Mouse (Mus musculus): ENCODE data around the gene Kctd15.

The Kctd15 gene

GRCm38 (mm10) chr7:34656632-34657031 is at the start of gene Kctd15:
TSS of gene Kctd15 (minus strand) at chr7:34656732.
- DNase-seq = no peak

DNA sequence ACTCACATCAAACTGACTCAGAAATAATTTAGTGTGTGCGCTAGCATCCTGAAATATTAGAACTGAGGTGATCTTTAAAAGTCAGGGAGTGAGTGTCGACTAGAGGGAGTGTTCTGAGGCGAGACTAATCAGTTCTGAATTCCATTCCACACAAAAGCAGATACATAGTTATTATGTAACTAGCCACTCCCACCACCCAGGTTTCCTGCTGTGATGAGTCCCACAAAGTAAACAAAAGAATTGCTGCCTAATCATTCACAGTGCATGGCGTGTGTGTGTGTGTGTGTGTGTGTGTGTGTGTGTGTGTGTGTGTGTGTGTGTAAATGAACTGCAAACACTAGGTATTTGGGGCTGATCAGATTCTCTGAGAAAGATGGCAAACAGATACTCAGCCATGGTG is 47.9 kb upstream of the Kctd15 start:
- DNase-seq = no peak

GRCm38 (mm10) chr7:34703437-34703836 is 46.9 kb upstream of the Kctd15 start:
- no peak for DNase-seq

DNA sequence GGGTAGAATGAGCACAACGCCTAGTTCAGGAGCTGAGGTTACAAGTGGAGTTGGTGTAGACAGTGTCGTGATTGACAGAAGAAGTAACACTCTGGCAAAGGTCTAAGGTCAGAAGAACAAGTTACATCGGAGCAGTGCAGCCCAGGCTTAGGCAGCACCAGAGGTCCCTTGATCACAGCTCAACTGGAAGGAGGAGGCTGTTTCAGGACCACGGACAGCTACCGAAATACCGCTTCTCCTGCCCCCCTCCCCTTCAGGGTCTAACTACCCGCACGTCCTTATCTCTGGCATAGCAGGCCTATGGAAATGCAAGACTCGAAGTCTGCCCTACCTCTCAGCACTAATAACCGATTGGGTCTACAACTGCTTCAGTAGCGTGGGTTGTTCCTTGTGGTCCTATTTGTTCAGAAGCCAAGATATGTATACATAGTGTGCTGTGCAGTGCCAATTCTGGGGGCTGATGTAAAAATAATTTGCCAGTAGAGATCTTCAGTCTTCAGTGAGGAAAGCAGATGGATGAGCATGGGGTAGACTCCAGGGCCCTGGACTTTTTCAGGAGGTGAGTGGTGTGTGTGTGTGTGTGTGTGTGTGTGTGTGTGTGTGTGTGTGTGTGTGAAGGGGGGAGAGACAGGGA is 46.3 kb upstream of the Kctd15 start:
- DNase-seq = peak; percentile 52

DNA sequence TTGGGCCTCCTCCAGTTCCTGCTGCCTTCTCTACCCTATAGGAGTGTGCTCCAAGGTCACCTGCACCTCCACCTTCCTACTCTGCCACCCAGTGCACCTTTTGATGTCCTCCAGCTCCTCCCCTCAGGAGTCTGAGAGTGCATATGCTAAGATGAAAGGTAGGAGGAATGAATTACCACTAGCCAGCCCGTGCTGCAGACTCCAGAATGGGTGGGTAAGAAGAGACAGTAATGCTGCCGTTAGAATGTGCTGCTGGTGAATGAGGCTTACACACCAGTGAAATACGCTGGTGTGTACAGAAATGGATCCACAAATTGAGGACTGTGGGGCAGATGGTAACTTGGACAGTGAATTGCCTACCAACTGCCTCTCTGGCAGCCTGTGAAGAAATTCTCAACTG is 43.4 kb upstream of the Kctd15 start:
- no peak for DNase-seq

- no peak for DNase-seq
These were observed 41.7 kb upstream of the Kctd15 start for GRCm38 (mm10) chr7:34698221-34698620.

DNA sequence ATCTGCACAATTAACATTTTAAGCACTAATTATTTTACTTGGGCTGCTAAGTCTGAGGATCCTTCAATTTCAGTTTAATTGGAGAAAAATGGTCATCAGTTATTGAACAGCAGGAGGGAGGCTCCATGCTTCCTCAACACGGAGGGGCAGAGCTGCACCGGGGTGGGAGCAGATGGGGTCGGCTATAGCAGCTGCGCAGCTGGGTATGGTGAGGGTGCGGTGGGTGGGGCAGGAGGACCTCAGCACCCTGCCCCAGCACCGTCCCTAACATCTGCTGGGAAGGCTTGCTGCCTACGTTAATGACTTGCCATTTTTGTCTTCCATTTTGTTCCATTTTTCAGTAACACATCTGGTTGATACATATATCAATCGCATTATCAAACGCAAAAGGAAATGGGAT is 39.6 kb upstream of the Kctd15 start:
- DNase-seq = no peak

DNA sequence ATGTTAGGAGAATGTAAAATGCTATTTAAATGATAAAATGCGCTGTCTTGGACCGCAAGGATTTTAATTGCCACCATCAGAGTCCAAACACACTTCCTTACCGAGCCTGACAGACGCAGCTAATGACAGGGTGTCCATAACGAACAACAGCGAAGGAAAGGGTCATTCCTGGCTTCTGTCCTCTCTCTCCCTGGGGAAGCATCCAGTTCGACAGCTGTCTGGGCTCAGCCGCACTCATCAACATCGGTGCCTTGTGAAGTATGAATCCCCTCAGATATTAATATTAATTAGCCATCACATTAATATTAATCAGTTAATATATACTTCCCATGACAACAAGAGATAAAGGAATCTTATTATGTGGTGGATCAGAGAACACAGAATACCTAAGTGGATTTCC is 38.4 kb upstream of the Kctd15 start:
- no peak for DNase-seq

- no peak for DNase-seq
These were observed 37.4 kb upstream of the Kctd15 start for GRCm38 (mm10) chr7:34693916-34694315.

DNA sequence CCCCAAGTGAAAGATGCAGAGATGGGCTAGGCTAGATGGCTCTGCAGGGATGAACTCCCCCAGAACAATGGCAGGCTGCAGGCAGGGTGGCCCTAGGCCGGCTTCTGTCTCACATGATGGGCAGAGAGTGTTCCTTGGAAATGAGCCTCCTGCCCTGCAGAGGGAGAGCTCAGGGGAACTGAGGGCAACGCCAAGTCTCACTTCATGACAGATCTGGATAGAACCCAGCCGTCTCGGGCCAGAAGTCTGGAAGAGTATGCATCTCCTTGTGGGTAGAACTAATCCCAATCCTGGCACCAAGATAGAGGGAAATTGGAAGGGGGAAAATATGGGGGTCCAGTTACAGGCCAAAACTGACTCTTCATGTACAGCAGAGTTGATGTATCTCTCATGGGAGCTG is 36.5 kb upstream of the Kctd15 start:
- DNase-seq = no peak

DNA sequence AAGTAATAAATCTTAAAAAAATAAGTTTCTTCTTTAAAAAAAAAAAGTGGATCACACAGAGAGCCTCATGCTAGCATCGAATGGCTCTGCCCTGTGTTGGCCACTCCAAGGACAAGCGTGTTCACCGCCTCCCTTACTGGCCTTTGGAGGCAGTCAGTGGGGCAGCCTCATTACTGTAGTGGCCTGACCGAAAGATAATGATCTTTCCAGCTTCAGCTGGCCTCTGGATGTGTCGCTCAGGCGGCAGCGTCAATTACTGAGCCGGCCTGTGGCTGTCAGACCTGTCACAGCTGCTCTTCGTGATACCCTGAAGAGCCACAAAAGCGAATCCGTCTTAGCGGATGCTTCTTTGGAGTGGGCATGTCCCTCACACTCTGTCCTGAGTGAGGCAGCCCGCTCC is 33.6 kb upstream of the Kctd15 start:
- no peak for DNase-seq

DNA sequence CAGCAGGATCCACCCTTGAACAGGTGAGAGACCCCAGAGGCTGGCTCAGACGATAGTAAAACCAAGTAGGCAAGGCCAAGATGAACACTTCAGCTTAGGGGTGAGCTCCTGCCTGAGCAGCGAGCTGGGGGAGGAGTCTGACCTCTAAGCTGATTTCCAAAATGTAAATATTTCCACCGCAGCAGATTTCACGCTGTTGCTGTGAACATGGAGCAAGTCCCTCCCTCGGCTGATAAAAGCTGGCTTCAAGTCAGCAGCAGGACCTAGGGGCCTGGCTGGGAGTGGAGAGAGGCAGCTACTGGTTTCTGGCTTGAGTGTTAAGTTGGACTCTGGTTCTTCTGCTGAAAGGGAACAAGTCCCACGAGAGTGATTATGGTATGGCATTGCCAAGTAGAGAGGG is 32.5 kb upstream of the Kctd15 start:
- DNase-seq = no peak

GRCm38 (mm10) chr7:34685801-34686200 is 29.3 kb upstream of the Kctd15 start:
- no peak for DNase-seq

DNA sequence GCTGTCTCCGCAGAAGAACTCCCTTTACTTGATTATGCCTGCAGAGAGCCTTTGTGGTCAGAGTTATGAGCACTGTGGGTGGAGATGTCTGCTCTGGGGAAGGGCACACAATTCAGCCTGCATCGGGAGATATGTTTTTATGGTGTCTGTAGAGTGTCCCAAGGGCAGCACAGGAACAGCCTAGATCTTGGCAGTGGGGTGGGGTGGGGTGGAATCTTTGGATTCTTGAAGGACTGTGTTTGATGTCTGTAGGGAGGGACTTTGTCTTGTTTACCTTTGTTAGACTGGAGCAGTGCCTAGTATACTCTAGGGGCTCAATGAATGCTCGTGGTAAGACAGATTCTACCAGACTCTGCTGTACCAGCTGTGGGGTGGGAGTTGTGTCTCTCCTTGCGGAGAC is 28.6 kb upstream of the Kctd15 start:
- no peak for DNase-seq

- DNase-seq = no peak
These were observed 24.4 kb upstream of the Kctd15 start for GRCm38 (mm10) chr7:34680771-34681421.

GRCm38 (mm10) chr7:34679886-34680285 is 23.4 kb upstream of the Kctd15 start:
- DNase-seq = no peak

DNA sequence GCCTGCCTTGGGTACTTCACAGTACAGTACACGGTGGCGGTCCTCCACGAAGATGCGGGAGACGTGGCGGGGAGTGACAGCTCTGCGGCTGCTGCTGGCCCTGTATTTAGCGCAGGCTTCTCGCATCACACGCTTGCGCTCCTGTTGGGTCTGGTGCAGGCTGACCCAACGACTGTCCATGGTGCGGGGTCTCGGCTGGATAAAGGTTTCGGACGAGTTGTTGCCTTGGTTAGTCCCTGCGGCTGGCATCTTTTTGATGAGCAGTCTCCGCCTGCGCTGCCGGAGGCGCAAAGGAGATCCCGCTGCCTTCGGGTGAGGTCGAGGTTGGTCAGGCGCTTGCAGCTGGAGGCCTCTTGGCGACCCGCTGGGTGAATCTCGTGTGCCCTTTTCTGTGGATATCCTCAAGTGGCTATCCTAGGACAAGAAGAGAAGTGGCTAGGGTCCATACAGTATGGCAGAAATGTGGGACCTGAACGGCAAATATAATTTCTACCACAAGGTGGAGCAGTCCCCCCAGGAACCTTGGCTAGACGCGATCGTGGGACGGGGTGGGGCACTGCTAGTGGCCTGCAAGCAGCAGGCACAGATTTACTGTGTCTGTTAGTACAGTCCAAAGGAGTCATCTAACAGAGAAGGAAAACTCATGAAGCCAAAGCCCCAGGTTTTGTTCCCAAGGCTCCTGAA is 19.4 kb upstream of the Kctd15 start:
- DNase-seq = peak; percentile 56

- DNase-seq = no peak
These were observed 18.7 kb upstream of the Kctd15 start for GRCm38 (mm10) chr7:34675120-34675790.

GRCm38 (mm10) chr7:34672916-34673315 is 16.4 kb upstream of the Kctd15 start:
- no peak for DNase-seq

DNA sequence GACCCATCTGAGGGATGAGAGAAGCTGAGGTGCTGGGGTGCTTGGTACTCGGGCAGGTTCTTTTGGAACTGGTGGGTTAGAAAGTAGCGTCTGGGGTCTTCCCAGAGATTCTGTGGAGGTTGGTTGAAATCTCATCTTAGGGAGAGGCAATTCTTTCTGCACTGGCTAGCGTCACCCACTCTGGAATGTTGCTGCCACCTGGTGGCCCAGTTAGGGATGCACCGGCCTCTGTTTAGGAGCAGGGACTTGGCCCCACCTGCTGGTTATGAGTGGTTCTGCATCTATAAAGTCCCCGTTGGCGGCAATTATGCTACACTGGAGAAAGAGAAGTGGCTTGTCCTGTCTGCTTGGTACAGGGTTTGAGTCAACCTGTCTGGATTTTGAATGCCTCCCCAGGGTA is 15.4 kb upstream of the Kctd15 start:
- peak; percentile 81 for DNase-seq

GRCm38 (mm10) chr7:34670778-34671177 is 14.2 kb upstream of the Kctd15 start:
- no peak for DNase-seq

DNA sequence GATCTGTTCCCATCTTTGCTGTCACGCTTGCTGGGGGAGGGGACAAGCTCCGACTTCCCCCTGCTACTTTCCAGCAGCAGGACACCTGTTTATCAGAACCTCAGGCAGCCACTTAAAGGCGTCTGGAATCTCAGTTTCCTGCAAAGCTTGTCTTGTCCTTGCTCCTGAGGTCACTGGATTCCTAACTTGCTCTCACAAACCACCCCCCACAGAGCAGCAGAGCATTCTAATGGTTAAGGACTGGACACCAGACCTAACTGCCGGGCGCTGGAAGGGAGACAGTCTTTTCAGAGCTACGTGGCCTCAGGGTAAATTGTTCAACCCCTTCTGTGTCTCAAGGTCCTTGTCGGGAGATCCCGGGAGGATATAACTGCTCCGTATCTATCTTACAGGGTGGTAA is 12.8 kb upstream of the Kctd15 start:
- no peak for DNase-seq

DNA sequence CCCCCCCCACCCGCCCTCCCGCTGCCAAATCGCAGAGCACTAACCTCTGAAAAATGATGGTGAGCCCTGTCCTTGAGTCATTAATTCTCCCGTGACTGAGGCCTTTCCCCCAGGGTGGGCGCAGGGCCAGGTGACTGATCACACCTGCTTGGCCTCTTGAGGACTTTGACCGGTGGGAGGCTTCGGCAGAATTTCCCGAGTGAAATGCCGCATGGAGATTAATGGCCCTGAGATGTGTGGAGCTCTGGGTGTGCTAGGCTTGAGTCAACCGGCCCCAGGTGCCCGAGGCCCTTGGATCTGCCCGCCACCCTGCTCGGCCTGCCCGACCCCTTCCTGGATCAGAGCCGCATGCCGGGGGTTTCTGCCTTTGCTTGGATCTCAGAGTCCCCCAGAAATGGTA is 11.3 kb upstream of the Kctd15 start:
- no peak for DNase-seq

DNA sequence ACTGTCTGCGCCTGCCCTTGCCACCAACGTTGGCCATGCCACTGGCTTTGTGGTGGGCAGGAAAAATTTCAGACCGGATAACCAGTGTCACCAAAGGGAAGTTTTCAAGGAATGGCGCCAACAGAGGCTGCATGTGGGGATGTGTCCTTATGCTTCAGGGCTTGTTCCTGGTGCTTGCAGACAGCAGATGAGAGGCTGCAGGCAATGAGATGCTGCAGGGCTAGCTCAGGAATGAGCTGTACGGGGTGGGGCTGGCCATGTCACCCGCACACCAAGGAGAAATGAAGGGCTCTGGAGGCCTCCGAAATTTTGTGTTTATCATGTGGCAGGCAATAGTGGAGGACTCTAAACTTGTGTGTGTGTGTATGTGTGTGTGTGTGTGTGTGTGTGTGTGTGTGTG is 6.6 kb upstream of the Kctd15 start:
- DNase-seq = no peak

Measured in liver (tissue).